Mouse (Mus musculus) liver, postnatal 0 days (tissue): Measurements from ENCODE around the gene Hba-a1.

Source experiments
- CTCF ChIP-seq: sonication (generic); IDR thresholded peaks from 2 replicates; pipeline ENCODE4 v1.5.1; 2016; ENCODE audit warnings: antibody characterized with exemption, low read depth
- EP300 ChIP-seq: IDR thresholded peaks from 2 replicates; pipeline ENCODE4 v1.6.1; 2016; ENCODE audit warnings: antibody characterized with exemption, low read depth, mild to moderate bottlenecking

GRCm38 (mm10) chr11:32285031-32285775, 1.9 kb downstream of the Hba-a1 start:
- TF ChIP-seq CTCF (no peak), EP300 (peak; percentile 31)
